Comparison of ENCODE assay signal across 13 mouse cellular contexts in genomic region chr15:5193833-5194232, GRCm38 (mm10). TPM values are rescaled to one million over a fixed set of nuclear protein-coding genes. Genes with fewer than 3 reads are reported as not detected.
DNase-seq lines count a peak whose midpoint lies in the region; ATAC-seq and TF ChIP-seq lines count a peak whose summit lies in the region.
"Had no signal": no experiment of that assay in that cellular context is flagged by ENCODE, and none has a peak within 500 bp of the region (broad histone marks: within the 10 kb centered on the region; RNA-seq: fewer than 3 reads in every experiment).

No protein-coding gene starts in this region.

- DNase-seq in thymus, postnatal 25 days = peak; percentile 9
- no peak for DNase-seq in thymus, postnatal 4 days
- DNase-seq in yolk sac, embryonic 10.5 days (ENCODE audit: low spot score) = peak; percentile 20
- DNase-seq in adrenal gland, postnatal 10 days = no peak
- no peak for DNase-seq in urinary bladder, postnatal 4 days (ENCODE audit: low spot score in 2 of 2)
- DNase-seq: cerebellum, postnatal 25 days; gastrocnemius, postnatal 10 days; left cerebral cortex, postnatal 4 days; right cerebral cortex, postnatal 4 days had no signal

- H3K27ac ChIP-seq in intestine, postnatal 0 days (ENCODE audit: low read depth, low read length) = no peak overlapping the region
- H3K27ac ChIP-seq in intestine, embryonic 16.5 days (ENCODE audit: low read length) = no peak overlapping the region
- no peak overlapping the region for H3K27ac ChIP-seq in cortical plate, adult 2 months (ENCODE audit: insufficient read depth, low read length)
- H3K27ac ChIP-seq: intestine, embryonic 15.5 days had no signal

- H3K4me3 ChIP-seq in intestine, postnatal 0 days (ENCODE audit: low read depth, low read length) = no peak overlapping the region
- no peak overlapping the region for H3K4me3 ChIP-seq in intestine, embryonic 16.5 days (ENCODE audit: low read length)
- no peak overlapping the region for H3K4me3 ChIP-seq in cortical plate, adult 2 months (ENCODE audit: insufficient read depth, low read length)
- H3K4me3 ChIP-seq: intestine, embryonic 15.5 days had no signal

- peak; percentile 83 for TF ChIP-seq CTCF in intestine, postnatal 0 days (IDR thresholded peaks at IDR 0.05; ENCODE audit: low read depth)
- peak; percentile 17; the same call in 1 of the 2 replicates for TF ChIP-seq CTCF in cortical plate, adult 2 months (IDR thresholded peaks at IDR 0.05; ENCODE audit: extremely low read depth, insufficient read depth, low read length)

- H3K27me3 ChIP-seq in intestine, postnatal 0 days (replicated peaks; ENCODE audit: control insufficient read depth, insufficient read depth, low read length) = no peaks in the 10 kb centered on the region
- no peaks in the 10 kb centered on the region for H3K27me3 ChIP-seq in intestine, embryonic 16.5 days (replicated peaks; ENCODE audit: control insufficient read depth, insufficient read depth, low read length)
- H3K27me3 ChIP-seq: intestine, embryonic 15.5 days had no signal

- H3K9ac ChIP-seq in intestine, postnatal 0 days (ENCODE audit: low read depth, low read length) = no peak overlapping the region
- no peak overlapping the region for H3K9ac ChIP-seq in intestine, embryonic 16.5 days (ENCODE audit: low read depth, low read length)
- H3K9ac ChIP-seq: intestine, embryonic 15.5 days had no signal

- 73% methylated on average over 3 of the region's 3 CpGs for WGBS in intestine, postnatal 0 days
- WGBS in intestine, embryonic 16.5 days = 75% methylated on average over 3 of the region's 3 CpGs

- TF ChIP-seq POLR2A in cortical plate, adult 2 months (IDR thresholded peaks at IDR 0.05; ENCODE audit: extremely low read depth, insufficient read depth, low read length) = no peak

- no peaks in the 10 kb centered on the region for H3K4me1 ChIP-seq in intestine, postnatal 0 days (replicated peaks; ENCODE audit: control insufficient read depth, insufficient read depth, low read length)
- no peaks in the 10 kb centered on the region; the same call in 1 of the 2 replicates for H3K4me1 ChIP-seq in intestine, embryonic 16.5 days (ENCODE audit: control insufficient read depth, insufficient read depth, low read length)
- H3K4me1 ChIP-seq in cortical plate, adult 2 months (ENCODE audit: control insufficient read depth, insufficient read depth, low read length) = peaks cover 4% of the 10 kb centered on the region; the same call in 1 of the 2 replicates
- H3K4me1 ChIP-seq: intestine, embryonic 15.5 days had no signal

- no peak for ATAC-seq in intestine, postnatal 0 days
- ATAC-seq in intestine, embryonic 16.5 days = no peak
- ATAC-seq: intestine, embryonic 15.5 days had no signal

- H3K36me3 ChIP-seq in intestine, postnatal 0 days (ENCODE audit: control insufficient read depth, insufficient read depth) = peaks cover 10% of the 10 kb centered on the region
- peaks cover 2% of the 10 kb centered on the region; the same call in 1 of the 2 replicates for H3K36me3 ChIP-seq in intestine, embryonic 16.5 days (ENCODE audit: control insufficient read depth, insufficient read depth, low read length)

- no peak overlapping the region for H3K4me2 ChIP-seq in intestine, postnatal 0 days (replicated peaks; ENCODE audit: low read depth)
- no peak overlapping the region for H3K4me2 ChIP-seq in intestine, embryonic 16.5 days (ENCODE audit: low read depth, low read length)
- H3K4me2 ChIP-seq: intestine, embryonic 15.5 days had no signal

- H3K9me3 ChIP-seq in intestine, postnatal 0 days (ENCODE audit: control insufficient read depth) = no peaks in the 10 kb centered on the region
- H3K9me3 ChIP-seq in intestine, embryonic 16.5 days (ENCODE audit: control insufficient read depth, low read length) = no peaks in the 10 kb centered on the region
- H3K9me3 ChIP-seq: intestine, embryonic 15.5 days had no signal

RNA-seq across cellular contexts. Expression of gene Ttc33, which starts 8.5 kb away (rescaled TPM):
- 26.0 and 28.8 TPM in 2 replicates for polyA plus RNA-seq in intestine, postnatal 0 days (2015; fragmentation: Nextera tagmentation; extraction: Ambion mirVana)
- 32.0 and 32.9 TPM in 2 replicates for polyA plus RNA-seq in intestine, embryonic 16.5 days (2015; fragmentation: Nextera tagmentation; extraction: Ambion mirVana)
- polyA plus RNA-seq in cortical plate, adult 2 months (2012; rRNA removed) = 48.8 and 57.5 TPM in 2 replicates
- total RNA-seq in adrenal gland, postnatal 10 days (2021) = 10 to 100 TPM; 32.7 to 35.4 TPM

RNA-seq across cellular contexts. Expression of gene Ptger4, which starts 50.2 kb away (rescaled TPM):
- polyA plus RNA-seq in intestine, postnatal 0 days (2015; fragmentation: Nextera tagmentation; extraction: Ambion mirVana) = 14.5 and 15.1 TPM in 2 replicates
- polyA plus RNA-seq in intestine, embryonic 16.5 days (2015; fragmentation: Nextera tagmentation; extraction: Ambion mirVana) = 6.0 and 7.1 TPM in 2 replicates
- 0.88 and 0.91 TPM in 2 replicates for polyA plus RNA-seq in cortical plate, adult 2 months (2012; rRNA removed)
- total RNA-seq in adrenal gland, postnatal 10 days (2021) = 1 to 10 TPM; 4.1 to 5.6 TPM

RNA-seq across cellular contexts. Expression of gene Prkaa1, which starts 50.2 kb away (rescaled TPM):
- polyA plus RNA-seq in intestine, postnatal 0 days (2015; fragmentation: Nextera tagmentation; extraction: Ambion mirVana) = 16.6 and 17.8 TPM in 2 replicates
- polyA plus RNA-seq in intestine, embryonic 16.5 days (2015; fragmentation: Nextera tagmentation; extraction: Ambion mirVana) = 23.1 and 24.9 TPM in 2 replicates
- 13.0 and 13.4 TPM in 2 replicates for polyA plus RNA-seq in cortical plate, adult 2 months (2012; rRNA removed)
- total RNA-seq in adrenal gland, postnatal 10 days (2021) = 10 to 100 TPM; 27.8 to 31.8 TPM

Comparison
In these comparisons a context has a peak if more than half of its experiments do, and no peak if none do; other contexts are left out.
1. DNase-seq: peak in thymus, postnatal 25 days (single experiment) and yolk sac, embryonic 10.5 days (single experiment); none in thymus, postnatal 4 days (single experiment), adrenal gland, postnatal 10 days (single experiment) and urinary bladder, postnatal 4 days (0 of 2).